Mouse (Mus musculus) spleen, embryonic (tissue): ENCODE data around the gene Gm572.

ENCODE experiments used
- CTCF ChIA-PET: fragments of 350-600 bp; sonication (Branson Sonifier 250); formaldehyde crosslinking; loops from one replicate; lab custom pipeline; 2022; lab: Charles Lee

Gene Gm572

GRCm38 (mm10) chr4:148714064-148714463 is 70.9 kb downstream of the Gm572 start:
- CTCF ChIA-PET: no interaction called here

DNA sequence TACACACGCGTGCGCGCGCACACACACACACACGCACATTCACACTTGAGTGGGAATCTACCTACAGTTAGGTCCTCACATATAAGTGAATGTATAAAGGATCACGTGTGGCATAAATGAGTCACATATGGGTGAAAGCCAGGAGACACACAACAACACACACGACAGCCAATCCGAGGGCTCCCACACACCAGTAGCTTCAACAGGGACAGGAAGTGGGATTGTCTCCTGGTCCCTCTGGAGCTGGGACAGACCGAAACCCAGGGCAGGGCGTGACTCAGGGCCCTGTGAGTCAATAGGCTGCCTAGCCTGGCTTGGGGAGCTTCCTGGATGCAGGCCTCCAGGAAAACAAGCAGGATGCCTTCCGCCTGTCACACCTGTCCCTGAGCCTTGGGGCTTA is 71.6 kb downstream of the Gm572 start:
- CTCF ChIA-PET: interaction anchor here (0.7 kb wide), 1 partner anchor 671 kb away, joined by 5 read pairs; no protein-coding TSS in a partner anchor

DNA sequence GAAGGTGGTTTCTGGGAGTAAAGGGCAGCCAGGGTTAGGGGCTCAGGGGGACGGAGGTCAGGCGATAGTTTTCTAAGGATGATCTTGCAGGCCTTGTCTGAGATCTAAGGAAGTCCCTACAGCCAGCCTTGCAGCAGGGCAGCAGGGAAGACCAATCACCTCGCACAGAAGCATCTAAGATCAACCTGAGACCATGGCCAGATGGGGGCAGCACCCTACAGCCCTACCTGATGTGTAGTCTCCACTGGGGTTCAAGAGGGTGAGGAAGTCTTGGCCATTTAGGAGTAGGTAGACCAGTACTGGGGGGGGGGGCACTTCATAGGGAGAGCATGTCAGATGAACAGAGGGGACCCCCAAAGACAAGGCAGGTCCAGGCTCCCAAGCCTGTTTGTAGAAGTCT is 72.3 kb downstream of the Gm572 start:
- CTCF ChIA-PET: interaction anchor here (0.7 kb wide), 1 partner anchor 671 kb away, joined by 5 read pairs; no protein-coding TSS in a partner anchor
